Mouse (Mus musculus): Measurements from ENCODE around the gene Rnase9.

DNA sequence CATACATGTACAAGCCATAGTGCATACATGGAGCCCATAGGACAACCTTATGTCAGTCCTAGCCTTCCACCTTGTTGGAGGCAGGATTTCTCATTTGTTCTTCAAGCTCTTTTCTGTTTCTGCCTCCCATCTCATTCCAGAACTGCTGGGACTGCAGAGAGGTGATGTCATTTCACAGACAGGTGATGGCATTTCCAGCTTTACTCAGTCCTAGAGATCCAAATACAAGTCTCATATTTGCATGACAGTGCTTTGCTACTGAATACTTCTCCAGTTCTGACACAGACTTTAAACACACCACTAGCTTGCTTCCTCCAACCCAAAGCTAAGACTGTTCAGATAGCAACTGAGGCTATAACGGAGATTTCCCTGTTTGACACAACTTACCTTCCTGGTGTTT is 37.5 kb upstream of the Rnase9 start:
- 0 out of 2 replicates have a peak, but pooled peaks have one; percentile 28 for TF ChIP-seq CHD2 (IDR thresholded peaks at IDR 0.05; ENCODE audit: low read length)
- TF ChIP-seq ZC3H11A (IDR thresholded peaks at IDR 0.05; ENCODE audit: low read depth, low read length) = no peak
- TF ChIP-seq CTCF (conservative IDR thresholded peaks at IDR 0.05 in 1 of 2, IDR thresholded peaks at IDR 0.05 in 1 of 2; ENCODE audit: low read depth in 2 of 2, low read length in 2 of 2) = no peak
- TF ChIP-seq EP300 (IDR thresholded peaks at IDR 0.05; ENCODE audit: low read length) = peak; percentile 58; the same call in 1 of the 2 replicates
- TF ChIP-seq ZKSCAN1 (IDR thresholded peaks at IDR 0.05; ENCODE audit: borderline replicate concordance, low read depth, low read length) = no peak
- TF ChIP-seq POLR2A (IDR thresholded peaks at IDR 0.05; ENCODE audit: low read depth, low read length) = no peak
- no peak for TF ChIP-seq JUND (conservative IDR thresholded peaks at IDR 0.05; ENCODE audit: low read depth, low read length)
- TF ChIP-seq ZMIZ1 (IDR thresholded peaks at IDR 0.05; ENCODE audit: low read depth, low read length) = no peak
- TF ChIP-seq NELFE (IDR thresholded peaks at IDR 0.05; ENCODE audit: low read depth, low read length) = no peak
- no peak for TF ChIP-seq MAX (IDR thresholded peaks at IDR 0.05; ENCODE audit: low read length)
- TF ChIP-seq POLR2AphosphoS2 (IDR thresholded peaks at IDR 0.05; ENCODE audit: low read depth, low read length) = no peak
- TF ChIP-seq ETS1 (conservative IDR thresholded peaks at IDR 0.05; ENCODE audit: low read depth, low read length) = no peak
